Mouse (Mus musculus) G1E (cell line): ENCODE data around the gene Cryzl2.

Source experiments
- CTCF ChIP-seq: IDR thresholded peaks from 2 replicates; pipeline ENCODE4 v1.5.1; 2012; ENCODE audit warnings: low read depth, low read length, inconsistent platforms, mixed read lengths
- GATA1 ChIP-seq: IDR thresholded peaks from 2 replicates; pipeline ENCODE4 v1.6.1; 2012; ENCODE audit warnings: borderline replicate concordance, low read length, inconsistent platforms, mixed read lengths
- GATA2 ChIP-seq: IDR thresholded peaks from 2 replicates; pipeline ENCODE4 v1.6.1; 2012; ENCODE audit warnings: low read depth, low read length, inconsistent platforms, borderline replicate concordance

DNA sequence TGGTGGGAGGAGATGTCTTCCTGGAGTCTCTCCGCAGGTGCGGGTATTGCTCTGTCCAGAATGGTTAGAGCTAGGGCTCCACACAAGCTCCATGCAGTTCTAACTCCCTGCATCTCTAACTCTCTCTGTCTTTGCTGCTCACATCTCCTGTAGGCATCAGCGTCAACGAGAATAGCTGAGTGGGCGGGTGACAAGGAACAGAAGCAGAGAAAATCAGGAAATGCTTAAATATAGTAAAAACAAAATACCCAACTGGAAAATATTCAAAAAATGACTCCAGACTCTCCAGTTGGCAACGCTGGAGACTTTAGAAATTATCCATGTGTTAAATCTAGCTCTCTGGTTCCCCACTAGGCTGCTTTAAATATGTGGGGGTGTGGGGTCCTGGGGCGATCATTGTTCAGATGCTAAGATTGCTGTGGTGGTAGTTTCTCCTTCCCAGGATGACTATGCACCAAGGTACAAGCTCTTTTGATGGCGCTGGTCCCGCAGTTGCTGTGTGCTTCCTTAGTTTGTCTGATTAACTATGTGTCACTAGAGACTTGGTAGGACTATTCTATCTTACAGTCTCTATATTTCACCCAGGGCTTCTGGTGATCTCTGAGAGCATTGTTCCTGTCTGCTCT is 12.5 kb downstream of the Cryzl2 start:
- TF ChIP-seq CTCF (no peak), GATA1 (no peak), GATA2 (no peak)
